Mouse (Mus musculus) kidney, postnatal 4 days (tissue): ENCODE measurements around the gene Fam71f1.

Experiments
- DNase-seq, 2 experiments: peaks; one replicate each; pipeline ENCODE4 v3.0.0; 2021; ENCODE audit warnings: mixed read lengths in 2 of 2

Fam71f1 gene

DNA sequence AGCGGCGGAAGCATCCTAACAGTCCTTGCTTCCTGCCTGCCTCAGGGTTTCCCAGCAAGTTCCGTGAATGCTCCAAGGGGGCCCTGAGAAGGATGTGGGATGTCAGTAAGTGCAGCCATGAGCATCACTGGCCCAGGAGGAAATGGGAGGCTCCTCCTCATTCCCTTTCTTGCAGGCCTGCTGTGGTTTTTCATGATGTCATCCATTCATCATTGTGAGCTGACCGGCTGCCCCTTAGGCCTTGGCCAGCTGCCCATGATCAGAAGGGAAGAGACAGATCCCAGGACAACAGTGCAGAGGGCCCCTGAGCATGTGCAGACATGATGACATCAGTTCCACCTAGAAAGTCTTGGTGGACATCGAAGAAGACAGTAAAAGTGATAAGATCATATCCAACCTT, at the start of gene Fam71f1:
Gene Fam71f1, plus strand, starts transcription at position 262 of the 400 bp plus-strand sequence.
- DNase-seq: peak; percentile 71 to 81

GRCm38 (mm10) chr6:29270961-29271360, 48.0 kb upstream of the Fam71f1 start:
- DNase-seq: peak; percentile 16 to 40

DNA sequence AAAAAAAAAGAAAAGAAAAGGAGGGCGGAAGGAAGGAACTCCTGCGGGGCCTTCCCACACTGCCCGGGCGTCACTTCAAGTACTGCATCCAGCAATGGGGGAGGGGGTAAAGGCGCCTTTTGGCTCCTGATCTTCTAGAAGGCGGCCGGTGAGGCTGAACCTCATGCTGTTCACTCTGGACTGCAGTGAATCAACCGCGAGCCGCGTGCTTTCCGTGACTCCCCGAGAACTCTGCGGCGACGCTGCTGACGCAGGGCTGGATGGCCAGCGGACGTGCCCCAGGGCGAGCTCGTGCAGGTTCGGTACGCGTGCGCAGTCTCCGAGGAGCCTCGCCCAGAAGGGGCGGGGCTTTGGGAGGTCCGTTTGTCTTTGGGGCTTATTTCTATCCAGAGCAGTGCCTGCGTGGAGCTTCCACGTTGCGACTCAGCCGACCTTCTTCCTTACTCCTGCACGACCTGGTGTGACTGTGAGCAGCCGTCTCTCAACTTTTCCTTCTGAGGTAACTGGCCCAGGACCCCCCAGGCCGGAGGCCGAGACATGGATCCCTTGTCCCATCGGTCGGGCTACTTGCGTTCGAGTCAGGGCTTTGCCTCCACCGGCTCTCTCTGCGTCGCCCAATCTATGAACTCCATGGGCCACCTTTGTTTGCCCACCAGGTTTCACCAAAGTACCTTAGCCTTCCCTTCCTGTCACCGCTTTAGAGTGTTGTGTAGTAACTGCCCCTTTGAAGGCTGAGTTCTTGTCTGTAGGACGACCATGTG, 46.4 kb upstream of the Fam71f1 start, which contains the start of gene Hilpda:
Gene Hilpda, plus strand, starts transcription at position 177 of the 761 bp plus-strand sequence.
- DNase-seq: peak; percentile 91 to 95

GRCm38 (mm10) chr6:29276746-29277145, 42.2 kb upstream of the Fam71f1 start:
- no peak for DNase-seq

- peak; percentile 62 to 73 for DNase-seq
Measured at GRCm38 (mm10) chr6:29278513-29279267, 40.2 kb upstream of the Fam71f1 start.

DNA sequence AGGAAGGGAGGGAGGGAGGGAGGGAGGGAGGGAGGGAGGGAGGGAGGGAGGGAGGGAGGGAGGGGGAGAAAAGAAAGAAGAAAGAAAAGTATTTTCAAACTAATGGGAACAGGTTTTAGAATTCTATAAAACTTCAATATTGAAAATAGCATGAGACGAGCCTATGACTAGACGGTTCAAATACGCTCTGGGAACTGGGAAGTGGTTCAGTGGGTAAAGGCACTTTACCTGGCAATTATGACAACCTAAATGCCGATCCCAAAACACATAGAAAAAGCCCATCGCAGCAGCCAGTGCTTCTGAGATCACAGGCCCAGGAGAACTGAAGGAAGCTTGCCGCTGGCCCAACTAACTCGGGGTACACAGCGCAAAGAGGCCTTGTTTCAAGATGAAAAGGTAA, 39.6 kb upstream of the Fam71f1 start, which contains the start of gene Fam71f2:
Gene Fam71f2, plus strand, starts transcription at position 301 of the 400 bp plus-strand sequence.
- DNase-seq: no peak

- no peak for DNase-seq
Measured at GRCm38 (mm10) chr6:29280671-29281070, 38.3 kb upstream of the Fam71f1 start.

DNA sequence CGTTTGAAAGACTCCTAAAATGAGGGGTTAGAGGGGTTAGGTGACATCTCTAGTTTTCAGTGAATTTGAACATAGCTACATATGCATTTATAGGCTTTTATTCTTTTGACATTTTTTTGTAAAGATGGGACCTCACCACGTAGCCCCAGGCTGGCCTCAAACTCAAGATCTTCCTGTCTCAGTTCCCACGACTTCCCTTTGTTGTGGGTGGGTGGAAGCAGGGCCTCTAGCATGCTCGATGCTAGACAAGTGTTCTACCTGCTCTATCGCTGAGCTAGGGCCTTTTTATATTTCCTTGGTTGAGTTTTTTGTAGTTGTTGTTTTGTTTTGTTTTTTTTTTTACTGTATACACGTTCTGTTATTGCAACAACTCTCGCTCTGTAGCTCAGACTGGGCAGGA, 32.1 kb upstream of the Fam71f1 start:
- DNase-seq: no peak

DNA sequence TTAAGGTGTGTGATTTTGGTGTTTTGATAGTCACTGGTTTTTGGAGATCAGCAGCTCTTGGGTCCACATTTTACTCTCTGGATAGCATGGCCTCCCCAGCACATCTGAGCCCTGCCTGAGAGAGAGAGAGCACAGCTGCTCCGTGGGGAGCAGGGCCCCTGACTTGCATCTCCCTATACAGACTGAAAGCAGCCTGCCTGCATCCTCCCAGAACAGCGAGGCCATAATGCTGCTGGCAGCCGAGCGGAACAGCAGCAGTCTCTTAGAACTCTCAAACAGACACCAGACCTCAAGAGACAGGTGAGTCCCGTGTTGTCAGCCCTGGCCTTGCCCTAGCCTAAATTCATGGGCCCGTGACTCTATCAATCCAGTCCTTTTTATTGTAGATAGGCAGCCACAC, 31.5 kb upstream of the Fam71f1 start:
- peak; percentile 27 to 51 for DNase-seq

DNA sequence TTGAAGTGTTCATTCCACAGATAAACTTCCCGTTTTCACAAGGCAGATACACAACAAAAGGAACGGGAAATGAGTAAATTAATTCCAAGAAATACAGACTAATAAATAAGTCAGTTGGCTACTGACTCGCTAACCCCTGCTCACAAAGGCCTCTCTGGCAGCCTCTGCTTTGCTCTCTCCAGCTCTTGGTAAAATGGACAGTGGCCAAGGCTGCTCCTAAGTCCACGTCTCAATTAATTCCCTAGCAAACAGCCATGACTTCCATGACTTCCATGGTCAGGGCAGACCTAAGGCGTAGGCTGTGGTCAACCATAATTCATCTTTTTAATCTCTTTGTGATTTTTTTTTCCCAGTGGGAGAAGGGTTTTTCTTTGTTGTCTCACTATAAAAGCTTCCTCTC, 31.0 kb upstream of the Fam71f1 start:
- peak; percentile 60 to 67 for DNase-seq

DNA sequence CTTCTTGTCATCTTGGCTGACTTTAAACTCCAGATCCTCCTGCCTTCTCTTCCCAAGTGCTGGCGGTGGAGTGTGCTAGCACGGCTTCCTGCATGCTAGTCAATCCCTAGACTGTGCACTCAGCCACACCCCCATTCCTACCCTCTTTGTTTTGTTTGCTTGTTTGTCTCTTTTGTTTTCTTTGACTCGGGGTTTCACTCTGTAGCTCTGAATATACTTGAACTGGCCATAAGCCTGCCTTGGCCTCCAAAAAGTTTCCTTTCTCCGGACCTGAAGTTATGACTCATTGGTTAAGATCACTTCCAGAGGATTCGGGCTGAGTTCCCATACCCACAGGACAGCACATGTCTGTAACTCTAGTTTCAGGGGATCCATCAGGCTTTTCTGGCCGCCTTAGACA, 30.3 kb upstream of the Fam71f1 start:
- no peak for DNase-seq

DNA sequence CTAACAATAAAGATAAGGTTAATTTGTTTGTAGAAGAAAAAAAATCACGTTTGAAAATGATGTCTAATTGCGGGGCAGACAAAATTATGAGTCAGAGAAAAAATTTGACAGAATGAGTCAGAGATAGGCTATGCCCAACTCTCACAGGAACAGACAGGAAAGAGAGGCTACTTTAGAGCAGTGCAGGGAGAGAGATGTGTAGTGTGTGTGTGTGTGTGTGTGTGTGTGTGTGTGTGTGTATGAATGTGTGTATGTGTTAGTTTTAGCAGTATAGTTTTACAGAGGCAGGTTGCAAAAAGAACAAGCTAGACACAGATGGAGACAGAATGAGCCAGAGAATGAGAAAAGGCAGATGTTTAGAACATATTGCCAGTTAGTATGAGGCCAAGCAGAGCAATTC, 19.8 kb upstream of the Fam71f1 start:
- DNase-seq: no peak

- DNase-seq: no peak
Measured at GRCm38 (mm10) chr6:29303251-29303650, 15.7 kb upstream of the Fam71f1 start.

DNA sequence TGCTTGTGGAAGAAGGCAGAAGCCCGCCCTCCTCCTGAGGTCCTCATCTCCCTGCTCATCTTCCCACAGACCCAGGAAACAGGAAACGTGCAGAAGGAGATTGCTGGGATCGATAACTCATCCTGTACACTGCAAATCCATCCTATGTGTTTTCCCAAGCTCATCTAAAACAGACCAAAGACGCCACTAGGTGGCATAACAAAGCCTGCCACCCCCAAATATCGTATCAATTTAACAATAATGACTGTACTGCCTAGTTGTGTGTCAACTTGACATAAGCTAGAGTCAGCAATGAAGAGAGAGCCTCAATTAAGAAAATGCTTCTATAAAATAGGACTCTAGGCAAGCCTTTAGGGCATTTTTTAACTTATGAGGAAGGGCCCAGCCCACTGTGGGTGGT, 15.2 kb upstream of the Fam71f1 start:
- DNase-seq: no peak

- DNase-seq: no peak
Measured at GRCm38 (mm10) chr6:29305462-29305861, 13.5 kb upstream of the Fam71f1 start.

- no peak for DNase-seq
Measured at GRCm38 (mm10) chr6:29308846-29309605, 9.9 kb upstream of the Fam71f1 start.

DNA sequence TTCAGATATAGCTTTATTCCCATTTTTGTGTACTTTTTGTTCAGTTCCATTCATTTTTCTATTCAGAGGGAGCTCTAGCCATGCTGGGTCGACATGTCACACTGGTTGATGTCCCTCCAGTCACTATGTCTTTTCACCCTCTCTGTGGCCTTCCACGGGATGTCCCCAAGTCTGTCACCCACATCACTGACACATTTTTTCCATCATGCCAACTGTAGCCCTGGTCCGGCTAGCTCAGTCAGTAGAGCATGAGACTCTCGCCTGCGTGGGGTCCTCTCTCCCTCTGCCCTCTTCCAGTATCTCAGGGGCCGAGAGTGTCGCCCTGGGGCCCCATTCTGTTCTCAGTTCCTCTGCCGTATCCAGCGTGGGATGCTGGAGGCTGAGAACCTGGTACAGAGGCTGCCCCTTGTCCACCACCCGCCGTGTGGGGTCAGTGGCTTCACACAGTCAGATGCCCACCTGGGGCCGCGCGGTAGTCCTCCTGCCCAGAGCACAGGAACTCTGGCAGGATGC, 5.2 kb upstream of the Fam71f1 start:
- no peak for DNase-seq

GRCm38 (mm10) chr6:29317286-29317685, 1.7 kb upstream of the Fam71f1 start:
- DNase-seq: no peak

DNA sequence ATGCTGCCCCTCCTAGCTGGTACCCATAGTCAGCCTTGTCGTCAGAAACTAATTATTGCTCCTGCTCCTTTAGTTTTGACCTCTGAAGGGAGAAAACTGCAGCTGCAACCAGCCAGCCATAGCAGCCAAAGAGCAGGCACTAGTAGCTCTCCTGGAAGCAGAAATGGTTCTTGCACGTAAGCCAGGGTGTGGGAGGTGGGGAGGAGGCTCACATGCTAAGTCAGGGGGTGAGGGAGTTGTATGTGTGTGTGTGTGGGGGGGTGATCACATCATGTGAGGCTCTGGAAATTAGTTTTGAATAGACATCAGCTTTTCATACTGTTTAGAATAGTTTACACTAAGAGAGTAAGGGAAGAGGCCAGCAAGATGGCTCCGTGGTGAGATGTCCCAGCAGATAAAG, 999 bp upstream of the Fam71f1 start:
- peak; percentile 10 to 29 for DNase-seq

DNA sequence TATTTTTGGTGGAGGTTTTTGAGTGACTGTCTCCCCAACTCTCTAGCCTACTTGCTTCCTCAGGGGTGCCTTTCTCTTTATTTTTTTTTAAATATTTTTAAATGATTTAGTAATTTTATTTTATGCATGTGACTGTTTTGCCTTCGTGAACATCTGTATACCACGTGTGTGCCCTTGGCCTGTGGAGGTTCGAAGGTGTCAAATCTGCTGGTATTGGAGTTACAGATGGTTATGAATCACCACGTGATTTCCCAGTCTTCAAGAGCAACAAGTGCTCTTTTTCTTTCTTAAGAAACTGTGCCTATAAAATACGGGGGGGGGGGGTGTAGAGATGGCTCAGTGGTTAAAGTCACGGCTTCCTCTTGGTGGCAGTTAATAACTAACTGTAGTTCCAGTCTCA, 2.6 kb downstream of the Fam71f1 start:
- DNase-seq: no peak

DNA sequence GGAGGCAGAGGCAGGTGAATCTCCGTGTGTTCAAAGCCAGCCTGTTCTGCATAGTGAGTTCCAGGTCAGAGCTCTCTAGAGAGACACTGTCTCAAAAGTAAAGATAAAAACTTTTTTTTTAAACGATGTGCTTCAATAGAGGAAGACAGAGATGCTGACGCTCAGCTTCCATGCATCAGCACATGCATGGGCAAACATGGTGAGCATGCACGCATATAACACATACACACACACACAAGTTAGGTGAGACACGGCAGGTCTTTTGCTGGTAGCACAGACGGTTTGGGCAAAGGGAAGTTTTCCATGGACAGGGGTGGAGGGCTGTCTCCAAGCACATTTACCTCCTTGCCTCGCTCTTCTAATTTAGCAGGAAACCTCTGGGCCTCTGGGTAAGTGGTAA, 3.2 kb downstream of the Fam71f1 start:
- no peak for DNase-seq

DNA sequence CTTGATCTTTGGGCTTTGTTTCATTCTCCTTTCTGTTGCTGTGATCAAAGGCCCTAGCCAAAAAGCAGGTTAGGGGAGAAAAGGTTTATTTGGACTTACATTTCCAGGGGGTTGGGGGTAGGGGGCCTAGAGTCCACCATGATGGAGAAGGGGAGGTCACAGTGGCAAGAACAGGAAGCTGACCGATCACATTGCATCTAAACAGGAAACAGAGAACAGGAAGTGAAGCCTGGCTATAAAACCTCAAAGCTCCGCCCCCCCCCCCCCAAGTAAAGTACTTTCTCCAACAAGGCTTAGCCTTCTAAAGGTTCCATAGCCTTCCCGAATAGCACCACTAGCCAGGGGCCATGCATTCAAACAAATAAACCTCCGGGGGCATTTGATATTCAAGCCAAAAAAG, 3.8 kb downstream of the Fam71f1 start:
- DNase-seq: no peak

DNA sequence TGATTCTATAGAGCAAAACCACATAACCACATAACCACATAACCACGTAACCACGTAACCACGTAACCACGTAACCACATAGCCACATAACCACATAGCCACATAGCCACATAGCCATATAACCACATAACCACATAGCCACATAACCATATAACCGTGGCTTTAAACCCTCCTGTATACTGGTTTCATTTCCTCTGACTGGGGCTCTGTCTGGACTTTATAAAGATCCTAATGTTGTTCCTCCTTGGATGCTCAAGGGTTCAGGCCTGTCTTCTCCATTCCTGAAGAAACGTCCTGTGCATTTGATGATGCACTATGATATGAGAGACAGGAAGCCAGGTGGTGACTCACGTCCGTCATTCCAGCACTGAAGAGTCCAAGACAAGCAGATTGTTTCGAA, 8.0 kb downstream of the Fam71f1 start:
- DNase-seq: no peak
